In the genomic region with DNA sequence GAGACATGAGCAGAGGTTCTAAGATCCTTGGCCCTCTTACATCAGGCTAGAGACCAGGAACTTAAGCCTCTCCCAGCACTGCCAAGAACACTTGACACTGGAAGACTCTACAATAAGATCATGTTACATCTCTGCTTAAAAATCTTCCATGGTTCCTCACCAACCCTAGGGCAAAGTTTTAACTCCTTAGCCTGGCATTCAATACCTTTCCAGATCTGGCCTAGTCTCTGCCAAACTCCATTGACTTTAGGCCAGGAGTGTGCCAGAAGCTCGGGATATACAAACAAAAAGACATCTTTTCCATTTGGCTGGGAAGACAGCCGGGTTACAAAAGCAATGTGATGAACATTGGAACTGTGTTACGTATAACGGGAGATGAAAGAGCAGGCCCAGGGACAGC, we compare ENCODE assay signal across 24 mouse cellular contexts. TPM values are rescaled to one million over a fixed set of nuclear protein-coding genes. Genes with fewer than 3 reads are reported as not detected.
DNase-seq lines count a peak whose midpoint lies in the region; ATAC-seq and TF ChIP-seq lines count a peak whose summit lies in the region.
"Had no signal": no experiment of that assay in that cellular context is flagged by ENCODE, and none has a peak within 500 bp of the region (broad histone marks: within the 10 kb centered on the region; RNA-seq: fewer than 3 reads in every experiment).

No protein-coding gene starts in this region.

- DNase-seq in embryonic facial prominence, embryonic 10.5 days (ENCODE audit: low spot score), result no peak
- DNase-seq in limb, embryonic 10.5 days (ENCODE audit: low spot score), result no peak
- DNase-seq in embryonic facial prominence, embryonic 14.5 days (ENCODE audit: low spot score), result peak; percentile 45
- DNase-seq in cerebellum, postnatal 4 days (ENCODE audit: low spot score in 2 of 2), result no peak
- DNase-seq: adrenal gland, postnatal 25 days; cerebellum, adult 18-20 months; cerebellum, postnatal 36 days; heart, postnatal 10 days; kidney, adult 9 months; kidney, postnatal 36 days; lung, postnatal 14 days; thymus, postnatal 25 days had no signal

- no peak overlapping the region for H3K4me3 ChIP-seq in embryonic facial prominence, embryonic 12.5 days
- H3K4me3 ChIP-seq in embryonic facial prominence, embryonic 10.5 days, result no peak overlapping the region
- no peak overlapping the region for H3K4me3 ChIP-seq in limb, embryonic 13.5 days
- no peak overlapping the region for H3K4me3 ChIP-seq in limb, embryonic 10.5 days
- H3K4me3 ChIP-seq in embryonic facial prominence, embryonic 14.5 days (ENCODE audit: low read depth, low read length), result no peak overlapping the region
- no peak overlapping the region for H3K4me3 ChIP-seq in myocyte
- H3K4me3 ChIP-seq: forebrain, embryonic 10.5 days; heart, embryonic 10.5 days; hindbrain, embryonic 12.5 days; neural tube, embryonic 13.5 days had no signal

- H3K9ac ChIP-seq in embryonic facial prominence, embryonic 12.5 days, result no peak overlapping the region
- 0 out of 2 replicates have a peak overlapping the region, but pooled peaks have one; percentile 4 for H3K9ac ChIP-seq in limb, embryonic 13.5 days
- no peak overlapping the region for H3K9ac ChIP-seq in embryonic facial prominence, embryonic 14.5 days (ENCODE audit: low read depth, low read length)
- H3K9ac ChIP-seq: hindbrain, embryonic 12.5 days; neural tube, embryonic 13.5 days had no signal

- ATAC-seq in embryonic facial prominence, embryonic 12.5 days (ENCODE audit: insufficient number of reproducible peaks, insufficient read depth, low FRiP score, low TSS enrichment), result no peak
- ATAC-seq in limb, embryonic 13.5 days (ENCODE audit: low FRiP score, low read depth), result no peak
- no peak for ATAC-seq in embryonic facial prominence, embryonic 14.5 days (ENCODE audit: low read depth)
- ATAC-seq: inflammation-experienced regulatory T-cells, adult 6 months had no signal

- H3ac ChIP-seq in myocyte (ENCODE audit: control insufficient read depth, insufficient read length), result no peak overlapping the region

- H3K4me1 ChIP-seq in embryonic facial prominence, embryonic 12.5 days, result peaks cover 32% of the 10 kb centered on the region
- H3K4me1 ChIP-seq in embryonic facial prominence, embryonic 10.5 days, result peaks cover 54% of the 10 kb centered on the region
- H3K4me1 ChIP-seq in limb, embryonic 13.5 days, result peaks cover 24% of the 10 kb centered on the region
- peaks cover 41% of the 10 kb centered on the region for H3K4me1 ChIP-seq in limb, embryonic 10.5 days
- H3K4me1 ChIP-seq in embryonic facial prominence, embryonic 14.5 days (ENCODE audit: control insufficient read depth, insufficient read depth, low read length), result peaks cover 10% of the 10 kb centered on the region; the same call in 1 of the 2 replicates

- H3K27ac ChIP-seq in embryonic facial prominence, embryonic 12.5 days, result 0 out of 2 replicates have a peak overlapping the region, but pooled peaks have one; percentile 17
- no peak overlapping the region for H3K27ac ChIP-seq in embryonic facial prominence, embryonic 10.5 days (replicated peaks)
- no peak overlapping the region for H3K27ac ChIP-seq in limb, embryonic 13.5 days
- H3K27ac ChIP-seq in limb, embryonic 10.5 days, result no peak overlapping the region
- no peak overlapping the region for H3K27ac ChIP-seq in embryonic facial prominence, embryonic 14.5 days (replicated peaks; ENCODE audit: low read depth, low read length)
- H3K27ac ChIP-seq: forebrain, embryonic 10.5 days; heart, embryonic 10.5 days; hindbrain, embryonic 12.5 days; neural tube, embryonic 13.5 days had no signal

- no peak for TF ChIP-seq POLR2A in myocyte (IDR thresholded peaks at IDR 0.05; ENCODE audit: insufficient read length, low read depth)

- no peaks in the 10 kb centered on the region for H3K27me3 ChIP-seq in embryonic facial prominence, embryonic 12.5 days
- no peaks in the 10 kb centered on the region for H3K27me3 ChIP-seq in embryonic facial prominence, embryonic 10.5 days (replicated peaks; ENCODE audit: low read depth, poor library complexity, severe bottlenecking)
- H3K27me3 ChIP-seq in limb, embryonic 13.5 days, result no peaks in the 10 kb centered on the region
- 0 out of 2 replicates have a peak, but pooled peaks cover under 1% of the 10 kb centered on the region for H3K27me3 ChIP-seq in limb, embryonic 10.5 days (ENCODE audit: low read depth, poor library complexity, severe bottlenecking)
- H3K27me3 ChIP-seq in embryonic facial prominence, embryonic 14.5 days (replicated peaks; ENCODE audit: control insufficient read depth, insufficient read depth, low read length), result no peaks in the 10 kb centered on the region
- H3K27me3 ChIP-seq in myocyte (ENCODE audit: control insufficient read depth, insufficient read depth, insufficient read length), result no peaks in the 10 kb centered on the region
- H3K27me3 ChIP-seq: hindbrain, embryonic 12.5 days; neural tube, embryonic 13.5 days had no signal

- no peaks in the 10 kb centered on the region for H3K9me3 ChIP-seq in embryonic facial prominence, embryonic 12.5 days
- no peaks in the 10 kb centered on the region for H3K9me3 ChIP-seq in embryonic facial prominence, embryonic 10.5 days
- H3K9me3 ChIP-seq in limb, embryonic 13.5 days, result peaks cover 3% of the 10 kb centered on the region; the same call in 1 of the 2 replicates
- no peaks in the 10 kb centered on the region for H3K9me3 ChIP-seq in limb, embryonic 10.5 days (replicated peaks)
- H3K9me3 ChIP-seq in embryonic facial prominence, embryonic 14.5 days (ENCODE audit: control insufficient read depth, low read length), result no peaks in the 10 kb centered on the region
- H3K9me3 ChIP-seq: forebrain, embryonic 10.5 days; G1E; heart, embryonic 10.5 days; hindbrain, embryonic 12.5 days; neural tube, embryonic 13.5 days had no signal

- 53% methylated on average over 4 of the region's 4 CpGs for WGBS in embryonic facial prominence, embryonic 12.5 days
- 74% methylated on average over 4 of the region's 4 CpGs for WGBS in embryonic facial prominence, embryonic 10.5 days
- 78% methylated on average over 4 of the region's 4 CpGs for WGBS in limb, embryonic 13.5 days
- 82% methylated on average over 4 of the region's 4 CpGs for WGBS in limb, embryonic 10.5 days
- 46% methylated on average over 4 of the region's 4 CpGs for WGBS in embryonic facial prominence, embryonic 14.5 days

- H3K4me2 ChIP-seq in embryonic facial prominence, embryonic 12.5 days (replicated peaks), result no peak overlapping the region
- H3K4me2 ChIP-seq in limb, embryonic 13.5 days (replicated peaks), result no peak overlapping the region
- H3K4me2 ChIP-seq in embryonic facial prominence, embryonic 14.5 days (ENCODE audit: low read depth, low read length), result no peak overlapping the region
- peak overlapping the region; percentile 50 for H3K4me2 ChIP-seq in myocyte (ENCODE audit: low read depth)
- H3K4me2 ChIP-seq: hindbrain, embryonic 12.5 days; neural tube, embryonic 13.5 days had no signal

- H3K79me2 ChIP-seq in myocyte (ENCODE audit: control insufficient read depth, insufficient read depth), result peaks cover 79% of the 10 kb centered on the region

- no peaks in the 10 kb centered on the region for H3K36me3 ChIP-seq in embryonic facial prominence, embryonic 12.5 days
- peaks cover 11% of the 10 kb centered on the region; the same call in 1 of the 2 replicates for H3K36me3 ChIP-seq in embryonic facial prominence, embryonic 10.5 days (replicated peaks)
- H3K36me3 ChIP-seq in limb, embryonic 13.5 days, result peaks cover 9% of the 10 kb centered on the region
- H3K36me3 ChIP-seq in limb, embryonic 10.5 days, result peaks cover 12% of the 10 kb centered on the region
- H3K36me3 ChIP-seq in embryonic facial prominence, embryonic 14.5 days (ENCODE audit: control insufficient read depth, insufficient read depth, low read length), result peaks cover 4% of the 10 kb centered on the region; the same call in 1 of the 2 replicates
- no peaks in the 10 kb centered on the region for H3K36me3 ChIP-seq in myocyte (ENCODE audit: control insufficient read depth, insufficient read depth)

RNA-seq across cellular contexts. Expression of a gene that starts 6.9 kb away (rescaled TPM):
- 2.6 and 3.0 TPM in 2 replicates for polyA plus RNA-seq in embryonic facial prominence, embryonic 12.5 days (2016; fragmentation: Nextera tagmentation; extraction: Ambion mirVana)
- polyA plus RNA-seq in embryonic facial prominence, embryonic 10.5 days (2016; fragmentation: Nextera tagmentation; extraction: Ambion mirVana), result 1.9 and 2.1 TPM in 2 replicates
- polyA plus RNA-seq in limb, embryonic 13.5 days (2015; fragmentation: Nextera tagmentation; extraction: Ambion mirVana), result 2.8 and 3.3 TPM in 2 replicates
- 1.6 and 1.9 TPM in 2 replicates for polyA plus RNA-seq in limb, embryonic 10.5 days (2016; fragmentation: Nextera tagmentation; extraction: Ambion mirVana)
- polyA plus RNA-seq in embryonic facial prominence, embryonic 14.5 days (2014; fragmentation: Nextera tagmentation; extraction: Ambion mirVana), result 2.2 and 2.6 TPM in 2 replicates
- 30.1 TPM for polyA plus RNA-seq in myocyte (2012; fragmentation: generic; extraction: Trizol)

RNA-seq across cellular contexts. Expression of a gene that starts 28.8 kb away (rescaled TPM):
- 23.1 and 24.8 TPM in 2 replicates for polyA plus RNA-seq in embryonic facial prominence, embryonic 12.5 days (2016; fragmentation: Nextera tagmentation; extraction: Ambion mirVana)
- polyA plus RNA-seq in embryonic facial prominence, embryonic 10.5 days (2016; fragmentation: Nextera tagmentation; extraction: Ambion mirVana), result 22.0 and 24.2 TPM in 2 replicates
- polyA plus RNA-seq in limb, embryonic 13.5 days (2015; fragmentation: Nextera tagmentation; extraction: Ambion mirVana), result 21.0 and 23.3 TPM in 2 replicates
- 17.8 and 21.6 TPM in 2 replicates for polyA plus RNA-seq in limb, embryonic 10.5 days (2016; fragmentation: Nextera tagmentation; extraction: Ambion mirVana)
- 10.3 and 11.8 TPM in 2 replicates for polyA plus RNA-seq in embryonic facial prominence, embryonic 14.5 days (2014; fragmentation: Nextera tagmentation; extraction: Ambion mirVana)
- polyA plus RNA-seq in myocyte (2012; fragmentation: generic; extraction: Trizol), result 8.9 TPM

RNA-seq across cellular contexts. Expression of a gene that starts 34.4 kb away (rescaled TPM):
- polyA plus RNA-seq in embryonic facial prominence, embryonic 12.5 days (2016; fragmentation: Nextera tagmentation; extraction: Ambion mirVana), result 447 and 479 TPM in 2 replicates
- polyA plus RNA-seq in embryonic facial prominence, embryonic 10.5 days (2016; fragmentation: Nextera tagmentation; extraction: Ambion mirVana), result 634 and 654 TPM in 2 replicates
- polyA plus RNA-seq in limb, embryonic 13.5 days (2015; fragmentation: Nextera tagmentation; extraction: Ambion mirVana), result 490 and 497 TPM in 2 replicates
- polyA plus RNA-seq in limb, embryonic 10.5 days (2016; fragmentation: Nextera tagmentation; extraction: Ambion mirVana), result 626 and 675 TPM in 2 replicates
- polyA plus RNA-seq in embryonic facial prominence, embryonic 14.5 days (2014; fragmentation: Nextera tagmentation; extraction: Ambion mirVana), result 474 and 478 TPM in 2 replicates
- polyA plus RNA-seq in myocyte (2012; fragmentation: generic; extraction: Trizol), result 694 TPM

RNA-seq across cellular contexts. Expression of a gene that starts 37.3 kb away (rescaled TPM):
- polyA plus RNA-seq in embryonic facial prominence, embryonic 12.5 days (2016; fragmentation: Nextera tagmentation; extraction: Ambion mirVana), result 20.6 and 21.6 TPM in 2 replicates
- polyA plus RNA-seq in embryonic facial prominence, embryonic 10.5 days (2016; fragmentation: Nextera tagmentation; extraction: Ambion mirVana), result 23.2 and 24.1 TPM in 2 replicates
- 20.7 and 21.3 TPM in 2 replicates for polyA plus RNA-seq in limb, embryonic 13.5 days (2015; fragmentation: Nextera tagmentation; extraction: Ambion mirVana)
- 21.0 and 21.5 TPM in 2 replicates for polyA plus RNA-seq in limb, embryonic 10.5 days (2016; fragmentation: Nextera tagmentation; extraction: Ambion mirVana)
- 12.7 and 13.2 TPM in 2 replicates for polyA plus RNA-seq in embryonic facial prominence, embryonic 14.5 days (2014; fragmentation: Nextera tagmentation; extraction: Ambion mirVana)
- polyA plus RNA-seq in myocyte (2012; fragmentation: generic; extraction: Trizol), result 24.3 TPM

RNA-seq across cellular contexts. Expression of a gene that starts 38.1 kb away (rescaled TPM):
- polyA plus RNA-seq in embryonic facial prominence, embryonic 12.5 days (2016; fragmentation: Nextera tagmentation; extraction: Ambion mirVana), result 0.39 TPM in 1 of 2 replicates, not detected in the other
- polyA plus RNA-seq in embryonic facial prominence, embryonic 10.5 days (2016; fragmentation: Nextera tagmentation; extraction: Ambion mirVana), result 0.85 and 1.1 TPM in 2 replicates
- 0.83 TPM in 1 of 2 replicates, not detected in the other for polyA plus RNA-seq in limb, embryonic 13.5 days (2015; fragmentation: Nextera tagmentation; extraction: Ambion mirVana)
- polyA plus RNA-seq in limb, embryonic 10.5 days (2016; fragmentation: Nextera tagmentation; extraction: Ambion mirVana), result 0.43 and 0.74 TPM in 2 replicates
- polyA plus RNA-seq in embryonic facial prominence, embryonic 14.5 days (2014; fragmentation: Nextera tagmentation; extraction: Ambion mirVana), result not detected in 2 replicates
- 0.07 TPM for polyA plus RNA-seq in myocyte (2012; fragmentation: generic; extraction: Trizol)
- polyA plus RNA-seq: limb, embryonic 11.5 days; liver, embryonic 16.5 days; small intestine, adult 2 months had no signal
